Mouse (Mus musculus) thymus, postnatal 25 days (tissue): ENCODE measurements around the gene Eps8l2.
"Not testable (repeated sequence)": the region's sequence is repeated elsewhere in the genome, so short reads cannot be mapped to it uniquely, and the experiment has no call there.

Experiments used
- DNase-seq: peaks from one replicate; pipeline ENCODE4 v3.0.0; 2022

The Eps8l2 gene

GRCm38 (mm10) chr7:141371942-141372595 is 33.4 kb downstream of the Eps8l2 start:
- DNase-seq = no peak

- no peak for DNase-seq
These were observed 34.9 kb downstream of the Eps8l2 start for GRCm38 (mm10) chr7:141373611-141374010.

GRCm38 (mm10) chr7:141374399-141374798 is 35.7 kb downstream of the Eps8l2 start:
- no peak for DNase-seq

GRCm38 (mm10) chr7:141379584-141379983 is 40.9 kb downstream of the Eps8l2 start:
- DNase-seq = no peak

GRCm38 (mm10) chr7:141381068-141381835 is 42.6 kb downstream of the Eps8l2 start:
- DNase-seq = no peak

GRCm38 (mm10) chr7:141387807-141388486 is 49.3 kb downstream of the Eps8l2 start:
- no peak for DNase-seq

GRCm38 (mm10) chr7:141388487-141389109 is 49.9 kb downstream of the Eps8l2 start:
- no peak for DNase-seq

GRCm38 (mm10) chr7:141390326-141391259 is 51.9 kb downstream of the Eps8l2 start:
- DNase-seq = no peak

GRCm38 (mm10) chr7:141391625-141392551 is 53.2 kb downstream of the Eps8l2 start, which contains the start of gene Taldo1:
Gene Taldo1, plus strand, starts transcription at chr7:141392199.
- DNase-seq = peak; percentile 98

GRCm38 (mm10) chr7:141392552-141393222 is 54.0 kb downstream of the Eps8l2 start:
- no peak for DNase-seq

- DNase-seq = no peak
These were observed 55.5 kb downstream of the Eps8l2 start for GRCm38 (mm10) chr7:141394158-141394557.

GRCm38 (mm10) chr7:141394771-141395170 is 56.1 kb downstream of the Eps8l2 start:
- peak; percentile 75 for DNase-seq

- DNase-seq = no peak
These were observed 56.7 kb downstream of the Eps8l2 start for GRCm38 (mm10) chr7:141395348-141395747.

GRCm38 (mm10) chr7:141403305-141403704 is 64.6 kb downstream of the Eps8l2 start:
- peak; percentile 59 for DNase-seq

- DNase-seq = no peak
These were observed 66.8 kb downstream of the Eps8l2 start for GRCm38 (mm10) chr7:141405466-141405865.

GRCm38 (mm10) chr7:141407670-141408069 is 69.0 kb downstream of the Eps8l2 start:
- DNase-seq = not testable (repeated sequence)

GRCm38 (mm10) chr7:141408833-141409232 is 70.2 kb downstream of the Eps8l2 start:
- peak; percentile 82 for DNase-seq

GRCm38 (mm10) chr7:141410631-141411030 is 72.0 kb downstream of the Eps8l2 start:
- DNase-seq = no peak

GRCm38 (mm10) chr7:141411667-141412066 is 73.0 kb downstream of the Eps8l2 start:
- DNase-seq = no peak
